Mouse (Mus musculus): Measurements from ENCODE around the gene Sik2. TPM values are rescaled to one million over a fixed set of nuclear protein-coding genes. Genes with fewer than 3 reads are reported as not detected.

Sik2 gene
- polyA plus RNA-seq, 1 experiment from 2014 or later: 16.7 TPM

GRCm38 (mm10) chr9:51019670-51020069 lies 10.8 kb upstream of the Sik2 start:
- H3K4me1 ChIP-seq: no peaks in the 10 kb centered on the region
- no peaks in the 10 kb centered on the region for H3K36me3 ChIP-seq
- no peaks in the 10 kb centered on the region for H3K9me3 ChIP-seq (replicated peaks)
- 83% methylated on average over 7 of the region's 7 CpGs for WGBS
- no peak overlapping the region for H3K27ac ChIP-seq
- no peak overlapping the region for H3K4me3 ChIP-seq
- H3K27me3 ChIP-seq (ENCODE audit: low read depth, poor library complexity, severe bottlenecking): no peaks in the 10 kb centered on the region
- DNase-seq (ENCODE audit: low spot score): no peak

- no peak for DNase-seq (ENCODE audit: low spot score)
- Histone ChIP-seq H3K4me1 (no peaks in the 10 kb centered on the region), H3K4me3 (no peak overlapping the region), H3K27me3 (ENCODE audit: low read depth, poor library complexity, severe bottlenecking) (no peaks in the 10 kb centered on the region), H3K9me3 (replicated peaks) (no peaks in the 10 kb centered on the region), H3K36me3 (no peaks in the 10 kb centered on the region), H3K27ac (no peak overlapping the region)
- 52% methylated on average over 4 of the region's 4 CpGs for WGBS
Observed at GRCm38 (mm10) chr9:51015732-51016131, 6.9 kb upstream of the Sik2 start.

- Histone ChIP-seq H3K4me3 (no peak overlapping the region), H3K27me3 (ENCODE audit: low read depth, poor library complexity, severe bottlenecking) (peaks cover 4% of the 10 kb centered on the region; the same call in 1 of the 2 replicates), H3K9me3 (replicated peaks) (no peaks in the 10 kb centered on the region), H3K27ac (no peak overlapping the region), H3K36me3 (no peaks in the 10 kb centered on the region), H3K4me1 (no peaks in the 10 kb centered on the region)
- no peak for DNase-seq (ENCODE audit: low spot score)
- WGBS: 76% methylated on average over 1 of the region's 1 CpGs
Observed at GRCm38 (mm10) chr9:51013644-51014043, 4.8 kb upstream of the Sik2 start.

GRCm38 (mm10) chr9:51009656-51009950 lies 730 bp upstream of the Sik2 start:
- Histone ChIP-seq H3K4me1 (peaks cover 12% of the 10 kb centered on the region), H3K27me3 (ENCODE audit: low read depth, poor library complexity, severe bottlenecking) (peaks cover 4% of the 10 kb centered on the region; the same call in 1 of the 2 replicates), H3K36me3 (no peaks in the 10 kb centered on the region), H3K9me3 (replicated peaks) (no peaks in the 10 kb centered on the region), H3K4me3 (peak overlapping the region; percentile 93), H3K27ac (peak overlapping the region; percentile 94)
- 5% methylated on average over 6 of the region's 6 CpGs for WGBS
- DNase-seq (ENCODE audit: low spot score): peak; percentile 34

- Histone ChIP-seq H3K4me1 (peaks cover 12% of the 10 kb centered on the region), H3K4me3 (peak overlapping the region; percentile 93), H3K9me3 (replicated peaks) (no peaks in the 10 kb centered on the region), H3K36me3 (no peaks in the 10 kb centered on the region), H3K27me3 (ENCODE audit: low read depth, poor library complexity, severe bottlenecking) (peaks cover 4% of the 10 kb centered on the region; the same call in 1 of the 2 replicates), H3K27ac (peak overlapping the region; percentile 94)
- WGBS: under 1% methylated on average over 65 of the region's 65 CpGs
- no peak for DNase-seq (ENCODE audit: low spot score)
Observed at GRCm38 (mm10) chr9:51008068-51008840, 619 bp downstream of the Sik2 start.

GRCm38 (mm10) chr9:51007726-51008067 lies 1.2 kb downstream of the Sik2 start:
- no peaks in the 10 kb centered on the region for H3K36me3 ChIP-seq
- H3K27me3 ChIP-seq (ENCODE audit: low read depth, poor library complexity, severe bottlenecking): peaks cover 4% of the 10 kb centered on the region; the same call in 1 of the 2 replicates
- DNase-seq (ENCODE audit: low spot score): no peak
- peaks cover 12% of the 10 kb centered on the region for H3K4me1 ChIP-seq
- no peaks in the 10 kb centered on the region for H3K9me3 ChIP-seq (replicated peaks)
- H3K27ac ChIP-seq: peak overlapping the region; percentile 94; the same call in 1 of the 2 replicates
- H3K4me3 ChIP-seq: peak overlapping the region; percentile 93
- 15% methylated on average over 10 of the region's 10 CpGs for WGBS

GRCm38 (mm10) chr9:51006846-51007245 lies 2.0 kb downstream of the Sik2 start:
- Histone ChIP-seq H3K27ac (no peak overlapping the region), H3K4me1 (peaks cover 12% of the 10 kb centered on the region), H3K36me3 (no peaks in the 10 kb centered on the region), H3K27me3 (ENCODE audit: low read depth, poor library complexity, severe bottlenecking) (peaks cover 4% of the 10 kb centered on the region; the same call in 1 of the 2 replicates), H3K9me3 (replicated peaks) (no peaks in the 10 kb centered on the region), H3K4me3 (no peak overlapping the region)
- peak; percentile 57 for DNase-seq (ENCODE audit: low spot score)
- WGBS: 7% methylated on average over 4 of the region's 4 CpGs

- Histone ChIP-seq H3K36me3 (peaks cover 4% of the 10 kb centered on the region; the same call in 1 of the 2 replicates), H3K27me3 (ENCODE audit: low read depth, poor library complexity, severe bottlenecking) (no peaks in the 10 kb centered on the region), H3K27ac (no peak overlapping the region), H3K4me1 (peaks cover 12% of the 10 kb centered on the region), H3K4me3 (no peak overlapping the region), H3K9me3 (replicated peaks) (no peaks in the 10 kb centered on the region)
- 92% methylated on average over 1 of the region's 1 CpGs for WGBS
- no peak for DNase-seq (ENCODE audit: low spot score)
Observed at GRCm38 (mm10) chr9:51004062-51004461, 4.8 kb downstream of the Sik2 start.

GRCm38 (mm10) chr9:50986677-50987076 lies 22.2 kb downstream of the Sik2 start:
- DNase-seq (ENCODE audit: low spot score): no peak
- Histone ChIP-seq H3K27ac (no peak overlapping the region), H3K4me3 (no peak overlapping the region), H3K27me3 (ENCODE audit: low read depth, poor library complexity, severe bottlenecking) (no peaks in the 10 kb centered on the region), H3K4me1 (0 out of 2 replicates have a peak, but pooled peaks cover 4% of the 10 kb centered on the region), H3K36me3 (no peaks in the 10 kb centered on the region), H3K9me3 (replicated peaks) (no peaks in the 10 kb centered on the region)

GRCm38 (mm10) chr9:50986123-50986522 lies 22.8 kb downstream of the Sik2 start:
- Histone ChIP-seq H3K9me3 (replicated peaks) (no peaks in the 10 kb centered on the region), H3K4me3 (no peak overlapping the region), H3K27me3 (ENCODE audit: low read depth, poor library complexity, severe bottlenecking) (no peaks in the 10 kb centered on the region), H3K36me3 (no peaks in the 10 kb centered on the region), H3K27ac (no peak overlapping the region), H3K4me1 (0 out of 2 replicates have a peak, but pooled peaks cover 4% of the 10 kb centered on the region)
- WGBS: 52% methylated on average over 8 of the region's 8 CpGs
- DNase-seq (ENCODE audit: low spot score): no peak

- WGBS: 92% methylated on average over 4 of the region's 4 CpGs
- no peaks in the 10 kb centered on the region for H3K9me3 ChIP-seq (replicated peaks)
- 0 out of 2 replicates have a peak, but pooled peaks cover 4% of the 10 kb centered on the region for H3K4me1 ChIP-seq
- H3K4me3 ChIP-seq: no peak overlapping the region
- H3K36me3 ChIP-seq: no peaks in the 10 kb centered on the region
- no peaks in the 10 kb centered on the region for H3K27me3 ChIP-seq (ENCODE audit: low read depth, poor library complexity, severe bottlenecking)
- no peak overlapping the region for H3K27ac ChIP-seq
- no peak for DNase-seq (ENCODE audit: low spot score)
Observed at GRCm38 (mm10) chr9:50981499-50982190, 27.2 kb downstream of the Sik2 start.

- Histone ChIP-seq H3K4me3 (no peak overlapping the region), H3K4me1 (no peaks in the 10 kb centered on the region), H3K27me3 (ENCODE audit: low read depth, poor library complexity, severe bottlenecking) (no peaks in the 10 kb centered on the region), H3K36me3 (no peaks in the 10 kb centered on the region), H3K9me3 (replicated peaks) (no peaks in the 10 kb centered on the region), H3K27ac (no peak overlapping the region)
- 92% methylated on average over 7 of the region's 7 CpGs for WGBS
- DNase-seq (ENCODE audit: low spot score): no peak
Observed at GRCm38 (mm10) chr9:50974631-50975030, 34.2 kb downstream of the Sik2 start.

GRCm38 (mm10) chr9:50970413-50970812 lies 38.5 kb downstream of the Sik2 start:
- Histone ChIP-seq H3K36me3 (no peaks in the 10 kb centered on the region), H3K27me3 (ENCODE audit: low read depth, poor library complexity, severe bottlenecking) (no peaks in the 10 kb centered on the region), H3K4me3 (no peak overlapping the region), H3K4me1 (no peaks in the 10 kb centered on the region), H3K9me3 (replicated peaks) (no peaks in the 10 kb centered on the region), H3K27ac (no peak overlapping the region)
- 91% methylated on average over 4 of the region's 4 CpGs for WGBS
- DNase-seq (ENCODE audit: low spot score): no peak

Measured in limb, embryonic 10.5 days (tissue).